Mouse (Mus musculus) myocyte (in vitro differentiated cells): Measurements from ENCODE around the gene Taar6.

Source experiments
- E2F4 ChIP-seq: IDR thresholded peaks from one replicate; pipeline ENCODE4 v1.6.1; 2011; ENCODE audit warnings: mild to moderate bottlenecking, control low read depth, moderate library complexity; ENCODE audit not compliant: insufficient read depth
- POLR2A ChIP-seq: IDR thresholded peaks from one replicate; pipeline ENCODE4 v1.6.1; 2011; ENCODE audit warnings: low read depth, mild to moderate bottlenecking, control low read depth, moderate library complexity; ENCODE audit not compliant: insufficient read length
- TCF12 ChIP-seq: IDR thresholded peaks from one replicate; pipeline ENCODE4 v1.6.1; 2011; ENCODE audit warnings: mild to moderate bottlenecking, control low read depth; ENCODE audit not compliant: poor library complexity, insufficient read depth, severe bottlenecking

DNA sequence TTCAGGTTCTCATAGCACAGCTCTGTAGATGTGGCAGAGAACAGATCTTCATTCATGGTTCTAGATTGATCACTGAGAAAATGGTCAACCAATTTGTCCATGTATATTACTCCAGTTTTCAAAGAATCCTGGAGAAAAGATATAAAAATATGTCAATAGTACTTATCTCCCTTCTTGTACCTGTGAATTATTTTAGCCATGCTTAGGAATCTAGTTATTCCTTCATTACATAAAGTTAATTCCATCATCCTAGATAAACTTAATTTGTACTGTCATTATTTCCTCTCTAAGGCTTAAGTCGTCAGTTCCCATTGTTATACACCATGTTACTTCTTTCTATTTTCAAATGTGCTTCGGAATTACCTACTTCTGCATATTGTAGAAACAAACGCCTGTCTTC lies 7.9 kb upstream of the Taar6 start, which contains the start of gene Taar7a:
- TF ChIP-seq POLR2A (no peak), E2F4 (no peak), TCF12 (no peak)
